Mouse (Mus musculus) stomach, postnatal 0 days (tissue): ENCODE data around the gene March2. TPM values are rescaled to one million over a fixed set of nuclear protein-coding genes. Genes with fewer than 3 reads are reported as not detected.

Source experiments
- ATAC-seq: fragments of 200-750 bp; cut with Nextera tagmentation; 2 replicates; pipeline ENCODE4 v1.8.0; 2017; ENCODE audit not compliant: low FRiP score, low TSS enrichment
- DNase-seq: peaks from one replicate; pipeline ENCODE4 v3.0.0-alpha.2; 2016; ENCODE audit warnings: low spot score
- H3K27ac ChIP-seq: fragments of 300-500 bp; sonication (generic); replicated peaks from 2 replicates; pipeline ENCODE4 v1.5.1; 2014; ENCODE audit warnings: mild to moderate bottlenecking, control low read depth
- H3K27me3 ChIP-seq: fragments of 300-500 bp; sonication (generic); 2 replicates; pipeline ENCODE4 v1.6.1; 2014; ENCODE audit warnings: low read length; ENCODE audit not compliant: control insufficient read depth, insufficient read depth
- H3K36me3 ChIP-seq: fragments of 300-500 bp; sonication (generic); 2 replicates; pipeline ENCODE4 v1.6.1; 2014; ENCODE audit warnings: low read length, mixed read lengths; ENCODE audit not compliant: control insufficient read depth, insufficient read depth
- H3K4me1 ChIP-seq: fragments of 300-500 bp; sonication (generic); replicated peaks from 2 replicates; pipeline ENCODE4 v1.6.1; 2014; ENCODE audit warnings: antibody characterized with exemption; ENCODE audit not compliant: control insufficient read depth, insufficient read depth
- H3K4me2 ChIP-seq: fragments of 300-500 bp; sonication (generic); replicated peaks from 2 replicates; pipeline ENCODE4 v1.6.1; 2014; ENCODE audit warnings: low read depth, mild to moderate bottlenecking, control low read depth, moderate library complexity
- H3K4me3 ChIP-seq: fragments of 300-500 bp; sonication (generic); 2 replicates; pipeline ENCODE4 v1.5.1; 2014; ENCODE audit warnings: low read depth, low read length, control low read depth
- H3K9ac ChIP-seq: fragments of 300-500 bp; sonication (generic); 2 replicates; pipeline ENCODE4 v1.6.1; 2014; ENCODE audit warnings: mild to moderate bottlenecking, low read length, control low read depth, mixed read lengths
- H3K9me3 ChIP-seq: fragments of 300-500 bp; sonication (generic); 2 replicates; pipeline ENCODE4 v1.6.1; 2016; ENCODE audit warnings: low read length; ENCODE audit not compliant: control insufficient read depth
- CTCF ChIP-seq: IDR thresholded peaks from 2 replicates; pipeline ENCODE4 v1.5.1; 2016; ENCODE audit warnings: antibody characterized with exemption, low read depth, mild to moderate bottlenecking, moderate library complexity
- EP300 ChIP-seq: optimal IDR thresholded peaks from 2 replicates; pipeline ENCODE3; 2016; ENCODE audit warnings: antibody characterized with exemption
- WGBS: fragments of 180-500 bp; shearing (Covaris S2); extraction: QIAGEN DNeasy Blood & Tissue Kit; methylation state at CpG from one replicate; pipeline ENCODE4 v1.1.7; 2014; 5-methylcytosine and 5-hydroxymethylcytosine counted together
- polyA plus RNA-seq: library from polyadenylated mRNA; unstranded; fragments of >200 nt; fragmentation: Nextera tagmentation; extraction: Ambion mirVana; gene quantifications from 2 replicates; pipeline ENCODE4 v1.2.1, GENCODE M21; 2015

March2 gene
- polyA plus RNA-seq, 1 experiment from 2014 or later, result 51.1 TPM

GRCm38 (mm10) chr17:33728396-33728795 lies 9.9 kb upstream of the March2 start:
- TF ChIP-seq CTCF (no peak), EP300 (no peak)
- H3K4me2 ChIP-seq, result no peak overlapping the region
- H3K27me3 ChIP-seq, result no peaks in the 10 kb centered on the region
- H3K4me3 ChIP-seq, result no peak overlapping the region
- no peak overlapping the region for H3K9ac ChIP-seq
- no peak for ATAC-seq
- no peak overlapping the region for H3K27ac ChIP-seq
- no peaks in the 10 kb centered on the region for H3K36me3 ChIP-seq
- WGBS, result 77% methylated on average over 2 of the region's 2 CpGs
- H3K4me1 ChIP-seq, result no peaks in the 10 kb centered on the region
- DNase-seq, result no peak
- no peaks in the 10 kb centered on the region for H3K9me3 ChIP-seq

GRCm38 (mm10) chr17:33719736-33720378 lies 1.4 kb upstream of the March2 start:
- no peaks in the 10 kb centered on the region for H3K36me3 ChIP-seq
- H3K4me2 ChIP-seq, result no peak overlapping the region
- H3K9ac ChIP-seq, result no peak overlapping the region
- H3K4me3 ChIP-seq, result no peak overlapping the region
- no peaks in the 10 kb centered on the region for H3K4me1 ChIP-seq
- WGBS, result 82% methylated on average over 7 of the region's 7 CpGs
- DNase-seq (no peak), ATAC-seq (no peak)
- no peaks in the 10 kb centered on the region for H3K27me3 ChIP-seq
- TF ChIP-seq EP300 (no peak), CTCF (no peak)
- no peak overlapping the region for H3K27ac ChIP-seq
- no peaks in the 10 kb centered on the region for H3K9me3 ChIP-seq

- TF ChIP-seq EP300 (no peak), CTCF (no peak)
- WGBS, result 40% methylated on average over 10 of the region's 10 CpGs
- 0 out of 2 replicates have a peak overlapping the region, but pooled peaks have one; percentile 8 for H3K4me2 ChIP-seq
- ATAC-seq (no peak), DNase-seq (no peak)
- H3K9me3 ChIP-seq, result no peaks in the 10 kb centered on the region
- H3K4me1 ChIP-seq, result no peaks in the 10 kb centered on the region
- H3K4me3 ChIP-seq, result peak overlapping the region; percentile 60; the same call in 1 of the 2 replicates
- H3K27ac ChIP-seq, result no peak overlapping the region
- no peaks in the 10 kb centered on the region for H3K27me3 ChIP-seq
- no peak overlapping the region for H3K9ac ChIP-seq
- no peaks in the 10 kb centered on the region for H3K36me3 ChIP-seq
Observed at GRCm38 (mm10) chr17:33718944-33719725, 665 bp upstream of the March2 start.

GRCm38 (mm10) chr17:33717982-33718381 lies 488 bp downstream of the March2 start:
- Histone ChIP-seq H3K9ac (peak overlapping the region; percentile 68), H3K4me1 (no peaks in the 10 kb centered on the region), H3K9me3 (no peaks in the 10 kb centered on the region), H3K36me3 (no peaks in the 10 kb centered on the region), H3K4me2 (peak overlapping the region; percentile 79), H3K4me3 (peak overlapping the region; percentile 60), H3K27me3 (no peaks in the 10 kb centered on the region), H3K27ac (peak overlapping the region; percentile 19; the same call in 1 of the 2 replicates)
- WGBS, result 8% methylated on average over 8 of the region's 8 CpGs
- no peak for TF ChIP-seq CTCF
- TF ChIP-seq EP300, result no peak
- ATAC-seq (no peak), DNase-seq (no peak)

GRCm38 (mm10) chr17:33717246-33717645 lies 1.2 kb downstream of the March2 start:
- no peak overlapping the region for H3K27ac ChIP-seq
- no peak overlapping the region for H3K4me2 ChIP-seq
- no peaks in the 10 kb centered on the region for H3K9me3 ChIP-seq
- H3K36me3 ChIP-seq, result no peaks in the 10 kb centered on the region
- H3K4me3 ChIP-seq, result no peak overlapping the region
- WGBS, result 100% methylated on average over 1 of the region's 1 CpGs
- ATAC-seq (no peak), DNase-seq (no peak)
- H3K27me3 ChIP-seq, result no peaks in the 10 kb centered on the region
- no peak for TF ChIP-seq CTCF
- no peak for TF ChIP-seq EP300
- H3K9ac ChIP-seq, result no peak overlapping the region
- no peaks in the 10 kb centered on the region for H3K4me1 ChIP-seq

- ATAC-seq, result no peak
- no peaks in the 10 kb centered on the region for H3K27me3 ChIP-seq
- H3K4me3 ChIP-seq, result no peak overlapping the region
- H3K9ac ChIP-seq, result no peak overlapping the region
- TF ChIP-seq EP300, result no peak
- TF ChIP-seq CTCF, result no peak
- WGBS, result 74% methylated on average over 1 of the region's 1 CpGs
- no peaks in the 10 kb centered on the region for H3K4me1 ChIP-seq
- no peaks in the 10 kb centered on the region for H3K9me3 ChIP-seq
- no peak overlapping the region for H3K4me2 ChIP-seq
- DNase-seq, result no peak
- H3K36me3 ChIP-seq, result no peaks in the 10 kb centered on the region
- H3K27ac ChIP-seq, result no peak overlapping the region
Observed at GRCm38 (mm10) chr17:33714779-33715178, 3.7 kb downstream of the March2 start.
